Comparison of ENCODE assay signal across 25 mouse cellular contexts in genomic region chr11:119043273-119043540, GRCm38 (mm10). TPM values are rescaled to one million over a fixed set of nuclear protein-coding genes. Genes with fewer than 3 reads are reported as not detected.
DNase-seq lines count a peak whose midpoint lies in the region; ATAC-seq and TF ChIP-seq lines count a peak whose summit lies in the region.
"Had no signal": no experiment of that assay in that cellular context is flagged by ENCODE, and none has a peak within 500 bp of the region (broad histone marks: within the 10 kb centered on the region; RNA-seq: fewer than 3 reads in every experiment).

No protein-coding gene starts in this region.

- H3K9me3 ChIP-seq in heart, embryonic 13.5 days = no peaks in the 10 kb centered on the region
- no peaks in the 10 kb centered on the region for H3K9me3 ChIP-seq in midbrain, embryonic 12.5 days
- no peaks in the 10 kb centered on the region for H3K9me3 ChIP-seq in midbrain, embryonic 16.5 days (replicated peaks; ENCODE audit: control insufficient read depth, low read length, poor library complexity, severe bottlenecking)
- no peaks in the 10 kb centered on the region for H3K9me3 ChIP-seq in embryonic facial prominence, embryonic 13.5 days
- H3K9me3 ChIP-seq in limb, embryonic 14.5 days (ENCODE audit: control insufficient read depth, low read length) = no peaks in the 10 kb centered on the region
- H3K9me3 ChIP-seq: hindbrain, embryonic 10.5 days; liver, embryonic 15.5 days; neural tube, embryonic 15.5 days had no signal

- H3K9ac ChIP-seq in heart, embryonic 13.5 days = no peak overlapping the region
- H3K9ac ChIP-seq in midbrain, embryonic 12.5 days (replicated peaks) = no peak overlapping the region
- H3K9ac ChIP-seq in midbrain, embryonic 16.5 days (ENCODE audit: low read depth, low read length) = no peak overlapping the region
- peak overlapping the region; percentile 58; the same call in 1 of the 2 replicates for H3K9ac ChIP-seq in embryonic facial prominence, embryonic 13.5 days
- no peak overlapping the region for H3K9ac ChIP-seq in limb, embryonic 14.5 days (ENCODE audit: low read depth, low read length, severe bottlenecking)
- H3K9ac ChIP-seq: liver, embryonic 15.5 days; neural tube, embryonic 15.5 days had no signal

- intact Hi-C loops in heart, postnatal 36 days (cut with DNase I) = no loop called here

- peak overlapping the region; percentile 98; the same call in 1 of the 2 replicates for H3K4me2 ChIP-seq in heart, embryonic 13.5 days
- no peak overlapping the region for H3K4me2 ChIP-seq in midbrain, embryonic 12.5 days (replicated peaks)
- H3K4me2 ChIP-seq in midbrain, embryonic 16.5 days (ENCODE audit: low read length) = no peak overlapping the region
- peak overlapping the region; percentile 80 for H3K4me2 ChIP-seq in embryonic facial prominence, embryonic 13.5 days
- H3K4me2 ChIP-seq in limb, embryonic 14.5 days (replicated peaks; ENCODE audit: low read depth, low read length, severe bottlenecking) = peak overlapping the region; percentile 100
- H3K4me2 ChIP-seq: neural tube, embryonic 15.5 days had no signal

- no peak for TF ChIP-seq POLR2A in limb, embryonic 14.5 days (IDR thresholded peaks at IDR 0.05; ENCODE audit: borderline replicate concordance, extremely low read depth, insufficient read depth, insufficient read length)

- DNase-seq in heart, postnatal 36 days = no peak
- DNase-seq in limb, embryonic 14.5 days (ENCODE audit: low spot score) = no peak
- no peak for DNase-seq in left cerebral cortex, adult 18-20 months (ENCODE audit: low spot score in 2 of 2)
- no peak for DNase-seq in thymus, postnatal 14 days
- DNase-seq: cerebellum, adult 11-12 months; gastrocnemius, postnatal 25 days; kidney, adult 11 months; layer of hippocampus, postnatal 36 days; left cerebral cortex, postnatal 4 days; lung, postnatal 36 days had no signal

- no peak overlapping the region for H3K27ac ChIP-seq in heart, embryonic 13.5 days (replicated peaks)
- H3K27ac ChIP-seq in midbrain, embryonic 12.5 days (replicated peaks) = no peak overlapping the region
- no peak overlapping the region for H3K27ac ChIP-seq in midbrain, embryonic 16.5 days (ENCODE audit: low read length)
- H3K27ac ChIP-seq in embryonic facial prominence, embryonic 13.5 days = peak overlapping the region; percentile 84
- 0 out of 2 replicates have a peak overlapping the region, but pooled peaks have one; percentile 76 for H3K27ac ChIP-seq in limb, embryonic 14.5 days (replicated peaks; ENCODE audit: low read depth, low read length)
- H3K27ac ChIP-seq: hindbrain, embryonic 10.5 days; kidney, postnatal 0 days; layer of hippocampus, adult 2 months; liver, embryonic 15.5 days; neural tube, embryonic 15.5 days had no signal

- peaks cover 84% of the 10 kb centered on the region for H3K27me3 ChIP-seq in heart, embryonic 13.5 days (replicated peaks)
- H3K27me3 ChIP-seq in midbrain, embryonic 12.5 days = peaks cover 87% of the 10 kb centered on the region
- H3K27me3 ChIP-seq in midbrain, embryonic 16.5 days (ENCODE audit: control insufficient read depth, insufficient read depth, low read depth, low read length) = peaks cover 50% of the 10 kb centered on the region
- peaks cover 83% of the 10 kb centered on the region for H3K27me3 ChIP-seq in embryonic facial prominence, embryonic 13.5 days
- peaks cover 55% of the 10 kb centered on the region for H3K27me3 ChIP-seq in limb, embryonic 14.5 days (ENCODE audit: control insufficient read depth, insufficient read depth, low read length)

- 3% methylated on average over 4 of the region's 4 CpGs for WGBS in heart, embryonic 13.5 days
- WGBS in midbrain, embryonic 12.5 days = 2% methylated on average over 4 of the region's 4 CpGs
- WGBS in midbrain, embryonic 16.5 days = 5% methylated on average over 4 of the region's 4 CpGs
- WGBS in embryonic facial prominence, embryonic 13.5 days = 6% methylated on average over 4 of the region's 4 CpGs
- WGBS in limb, embryonic 14.5 days = 4% methylated on average over 4 of the region's 4 CpGs

- peaks cover 66% of the 10 kb centered on the region for H3K4me1 ChIP-seq in heart, embryonic 13.5 days
- peaks cover 71% of the 10 kb centered on the region for H3K4me1 ChIP-seq in midbrain, embryonic 12.5 days
- H3K4me1 ChIP-seq in midbrain, embryonic 16.5 days (ENCODE audit: control insufficient read depth, insufficient read depth, low read length) = peaks cover 46% of the 10 kb centered on the region
- peaks cover 91% of the 10 kb centered on the region for H3K4me1 ChIP-seq in embryonic facial prominence, embryonic 13.5 days
- H3K4me1 ChIP-seq in limb, embryonic 14.5 days (ENCODE audit: control insufficient read depth, insufficient read depth, low read length) = peaks cover 68% of the 10 kb centered on the region

- H3K36me3 ChIP-seq in heart, embryonic 13.5 days = peaks cover 12% of the 10 kb centered on the region
- peaks cover 9% of the 10 kb centered on the region for H3K36me3 ChIP-seq in midbrain, embryonic 12.5 days
- 0 out of 2 replicates have a peak, but pooled peaks cover 5% of the 10 kb centered on the region for H3K36me3 ChIP-seq in midbrain, embryonic 16.5 days (ENCODE audit: control insufficient read depth, insufficient read depth, low read length)
- H3K36me3 ChIP-seq in embryonic facial prominence, embryonic 13.5 days = peaks cover 10% of the 10 kb centered on the region
- H3K36me3 ChIP-seq in limb, embryonic 14.5 days (ENCODE audit: control insufficient read depth, insufficient read depth, low read length) = peaks cover 9% of the 10 kb centered on the region

- ATAC-seq in heart, embryonic 13.5 days (ENCODE audit: extremely low read depth, insufficient number of reproducible peaks, low FRiP score, low TSS enrichment) = no peak
- no peak for ATAC-seq in midbrain, embryonic 12.5 days (ENCODE audit: low FRiP score, low read depth)
- no peak for ATAC-seq in midbrain, embryonic 16.5 days
- ATAC-seq in embryonic facial prominence, embryonic 13.5 days (ENCODE audit: insufficient number of reproducible peaks, insufficient read depth, low FRiP score, low TSS enrichment, low read depth) = no peak
- ATAC-seq in limb, embryonic 14.5 days (ENCODE audit: low FRiP score, low read depth) = no peak
- ATAC-seq: forebrain, embryonic 14.5 days had no signal

- peak overlapping the region; percentile 69 for H3K4me3 ChIP-seq in heart, embryonic 13.5 days
- H3K4me3 ChIP-seq in midbrain, embryonic 12.5 days = 0 out of 2 replicates have a peak overlapping the region, but pooled peaks have one; percentile 18
- H3K4me3 ChIP-seq in midbrain, embryonic 16.5 days (ENCODE audit: low read depth, low read length) = no peak overlapping the region
- H3K4me3 ChIP-seq in embryonic facial prominence, embryonic 13.5 days = peak overlapping the region; percentile 29
- peak overlapping the region; percentile 77 for H3K4me3 ChIP-seq in limb, embryonic 14.5 days (replicated peaks; ENCODE audit: low read length)
- H3K4me3 ChIP-seq: erythroblast, embryonic 14.5 days; hindbrain, embryonic 10.5 days; layer of hippocampus, adult 2 months; liver, embryonic 15.5 days had no signal

RNA-seq across cellular contexts. Expression of gene Cbx8, which starts 2.4 kb away (rescaled TPM):
- 6.1 and 7.0 TPM in 2 replicates for polyA plus RNA-seq in heart, embryonic 13.5 days (2015; fragmentation: Nextera tagmentation; extraction: Ambion mirVana)
- 1 to 10 TPM; 5.3 to 9.1 TPM for total RNA-seq in heart, postnatal 36 days (2021)
- polyA plus RNA-seq in midbrain, embryonic 12.5 days (2016; fragmentation: Nextera tagmentation; extraction: Ambion mirVana) = 12.1 and 15.1 TPM in 2 replicates
- 8.5 and 8.6 TPM in 2 replicates for polyA plus RNA-seq in midbrain, embryonic 16.5 days (2015; fragmentation: Nextera tagmentation; extraction: Ambion mirVana)
- polyA plus RNA-seq in embryonic facial prominence, embryonic 13.5 days (2015; fragmentation: Nextera tagmentation; extraction: Ambion mirVana) = 6.8 and 10.7 TPM in 2 replicates
- 6.9 and 7.2 TPM in 2 replicates for polyA plus RNA-seq in limb, embryonic 14.5 days (2012; rRNA removed)
- polyA plus RNA-seq in limb, embryonic 14.5 days (2014; fragmentation: Nextera tagmentation; extraction: Ambion mirVana) = 10.1 and 12.6 TPM in 2 replicates
- total RNA-seq in left cerebral cortex, adult 18-20 months (2021) = 10 to 100 TPM in 1 of 2 experiments, 1 to 10 TPM in 1; 8.3 to 13.3 TPM

RNA-seq across cellular contexts. Expression of gene Cbx2, which starts 20.4 kb away (rescaled TPM):
- 17.6 and 18.9 TPM in 2 replicates for polyA plus RNA-seq in heart, embryonic 13.5 days (2015; fragmentation: Nextera tagmentation; extraction: Ambion mirVana)
- 1 to 10 TPM; 3.2 to 3.9 TPM for total RNA-seq in heart, postnatal 36 days (2021)
- 81.0 and 86.0 TPM in 2 replicates for polyA plus RNA-seq in midbrain, embryonic 12.5 days (2016; fragmentation: Nextera tagmentation; extraction: Ambion mirVana)
- polyA plus RNA-seq in midbrain, embryonic 16.5 days (2015; fragmentation: Nextera tagmentation; extraction: Ambion mirVana) = 13.3 and 18.0 TPM in 2 replicates
- 54.4 and 64.8 TPM in 2 replicates for polyA plus RNA-seq in embryonic facial prominence, embryonic 13.5 days (2015; fragmentation: Nextera tagmentation; extraction: Ambion mirVana)
- 35.7 and 40.4 TPM in 2 replicates for polyA plus RNA-seq in limb, embryonic 14.5 days (2012; rRNA removed)
- 29.1 and 35.5 TPM in 2 replicates for polyA plus RNA-seq in limb, embryonic 14.5 days (2014; fragmentation: Nextera tagmentation; extraction: Ambion mirVana)
- total RNA-seq in left cerebral cortex, adult 18-20 months (2021) = 1 to 10 TPM; 1.8 to 2.2 TPM

RNA-seq across cellular contexts. Expression of gene Cbx4, which starts 42.8 kb away (rescaled TPM):
- polyA plus RNA-seq in heart, embryonic 13.5 days (2015; fragmentation: Nextera tagmentation; extraction: Ambion mirVana) = 8.0 and 9.5 TPM in 2 replicates
- total RNA-seq in heart, postnatal 36 days (2021) = 10 to 100 TPM; 11.5 to 13.6 TPM
- polyA plus RNA-seq in midbrain, embryonic 12.5 days (2016; fragmentation: Nextera tagmentation; extraction: Ambion mirVana) = 12.4 and 15.2 TPM in 2 replicates
- polyA plus RNA-seq in midbrain, embryonic 16.5 days (2015; fragmentation: Nextera tagmentation; extraction: Ambion mirVana) = 23.9 and 25.6 TPM in 2 replicates
- polyA plus RNA-seq in embryonic facial prominence, embryonic 13.5 days (2015; fragmentation: Nextera tagmentation; extraction: Ambion mirVana) = 13.0 and 14.4 TPM in 2 replicates
- 23.1 and 24.3 TPM in 2 replicates for polyA plus RNA-seq in limb, embryonic 14.5 days (2012; rRNA removed)
- 10.9 and 11.4 TPM in 2 replicates for polyA plus RNA-seq in limb, embryonic 14.5 days (2014; fragmentation: Nextera tagmentation; extraction: Ambion mirVana)
- total RNA-seq in left cerebral cortex, adult 18-20 months (2021) = 10 to 100 TPM; 46.0 to 49.9 TPM

RNA-seq across cellular contexts. Expression of gene Enpp7, which starts 55.2 kb away (rescaled TPM):
- not detected in 2 replicates for polyA plus RNA-seq in heart, embryonic 13.5 days (2015; fragmentation: Nextera tagmentation; extraction: Ambion mirVana)
- not detected for total RNA-seq in heart, postnatal 36 days (2021)
- polyA plus RNA-seq in midbrain, embryonic 12.5 days (2016; fragmentation: Nextera tagmentation; extraction: Ambion mirVana) = not detected in 2 replicates
- not detected in 2 replicates for polyA plus RNA-seq in midbrain, embryonic 16.5 days (2015; fragmentation: Nextera tagmentation; extraction: Ambion mirVana)
- not detected in 2 replicates for polyA plus RNA-seq in embryonic facial prominence, embryonic 13.5 days (2015; fragmentation: Nextera tagmentation; extraction: Ambion mirVana)
- 0.05 and 0.08 TPM in 2 replicates for polyA plus RNA-seq in limb, embryonic 14.5 days (2012; rRNA removed)
- polyA plus RNA-seq in limb, embryonic 14.5 days (2014; fragmentation: Nextera tagmentation; extraction: Ambion mirVana) = not detected in 2 replicates
- not detected for total RNA-seq in left cerebral cortex, adult 18-20 months (2021)
- total RNA-seq: adrenal gland, postnatal 36 days; gastrocnemius, postnatal 25 days; layer of hippocampus, adult 2 months; layer of hippocampus, postnatal 36 days; left cerebral cortex, postnatal 4 days had no signal
- polyA plus RNA-seq: erythroblast, embryonic 14.5 days; forebrain, embryonic 14.5 days; heart, embryonic 14.5 days; hindbrain, embryonic 10.5 days; kidney, postnatal 0 days; liver, embryonic 15.5 days; neural tube, embryonic 15.5 days; spleen, adult 2 months; stomach, embryonic 16.5 days had no signal

Comparison
In these comparisons a context has a peak if more than half of its experiments do, and no peak if none do; other contexts are left out.
1. H3K27ac ChIP-seq: peak in embryonic facial prominence, embryonic 13.5 days (single experiment) and limb, embryonic 14.5 days (single experiment); none in heart, embryonic 13.5 days (single experiment), midbrain, embryonic 12.5 days (single experiment) and midbrain, embryonic 16.5 days (single experiment).
2. H3K4me2 ChIP-seq: peak in heart, embryonic 13.5 days (single experiment), embryonic facial prominence, embryonic 13.5 days (single experiment) and limb, embryonic 14.5 days (single experiment); none in midbrain, embryonic 12.5 days (single experiment) and midbrain, embryonic 16.5 days (single experiment).